Mouse (Mus musculus): ENCODE data around the gene Zfp943. TPM values are rescaled to one million over a fixed set of nuclear protein-coding genes. Genes with fewer than 3 reads are reported as not detected.

Zfp943 gene
- polyA plus RNA-seq (2014; fragmentation: Illumina TruSeq; extraction: RNeasy Lipid Tissue Mini Kit (QIAGEN cat#74804); ENCODE audit: low read depth, low replicate concordance): 75.6 TPM

GRCm38 (mm10) chr17:21962107-21962907 is at the start of gene Zfp943, which contains the start of gene Zfp942:
TSS of gene Zfp943 (plus strand) at chr17:21962552.
TSS of gene Zfp942 (minus strand) at chr17:21962464.

Other genes with a start within 250 kb of the Zfp943 start
- gene Zfp229, start 231.8 kb upstream of the Zfp943 start, polyA plus RNA-seq (2014; fragmentation: Illumina TruSeq; extraction: RNeasy Lipid Tissue Mini Kit (QIAGEN cat#74804); ENCODE audit: low read depth, low replicate concordance): 30.1 TPM
- gene Zfp820, start 116.8 kb upstream of the Zfp943 start, polyA plus RNA-seq (2014; fragmentation: Illumina TruSeq; extraction: RNeasy Lipid Tissue Mini Kit (QIAGEN cat#74804); ENCODE audit: low read depth, low replicate concordance): 10.3 TPM
- 12.0 TPM for gene Zfp995, start 52.6 kb upstream of the Zfp943 start, polyA plus RNA-seq (2014; fragmentation: Illumina TruSeq; extraction: RNeasy Lipid Tissue Mini Kit (QIAGEN cat#74804); ENCODE audit: low read depth, low replicate concordance)
- 70.2 TPM for gene Zfp942, start 88 bp upstream of the Zfp943 start, polyA plus RNA-seq (2014; fragmentation: Illumina TruSeq; extraction: RNeasy Lipid Tissue Mini Kit (QIAGEN cat#74804); ENCODE audit: low read depth, low replicate concordance)
- 5.8 TPM for gene Zfp947, start 203.6 kb downstream of the Zfp943 start, polyA plus RNA-seq (2014; fragmentation: Illumina TruSeq; extraction: RNeasy Lipid Tissue Mini Kit (QIAGEN cat#74804); ENCODE audit: low read depth, low replicate concordance)